Mouse (Mus musculus) yolk sac, embryonic 10.5 days (tissue): ENCODE measurements around the gene Cdh13.
A peak's percentile ranks its signal among the peaks of the same experiment; 100 is the strongest.

Experiments
- DNase-seq: peaks from one replicate; pipeline ENCODE4 v3.0.0-alpha.2; 2017; ENCODE audit warnings: low spot score

Gene Cdh13

GRCm38 (mm10) chr8:118306957-118307356 lies 23.4 kb downstream of the Cdh13 start:
- no peak for DNase-seq

GRCm38 (mm10) chr8:118309106-118309505 lies 25.6 kb downstream of the Cdh13 start:
- DNase-seq = no peak

DNA sequence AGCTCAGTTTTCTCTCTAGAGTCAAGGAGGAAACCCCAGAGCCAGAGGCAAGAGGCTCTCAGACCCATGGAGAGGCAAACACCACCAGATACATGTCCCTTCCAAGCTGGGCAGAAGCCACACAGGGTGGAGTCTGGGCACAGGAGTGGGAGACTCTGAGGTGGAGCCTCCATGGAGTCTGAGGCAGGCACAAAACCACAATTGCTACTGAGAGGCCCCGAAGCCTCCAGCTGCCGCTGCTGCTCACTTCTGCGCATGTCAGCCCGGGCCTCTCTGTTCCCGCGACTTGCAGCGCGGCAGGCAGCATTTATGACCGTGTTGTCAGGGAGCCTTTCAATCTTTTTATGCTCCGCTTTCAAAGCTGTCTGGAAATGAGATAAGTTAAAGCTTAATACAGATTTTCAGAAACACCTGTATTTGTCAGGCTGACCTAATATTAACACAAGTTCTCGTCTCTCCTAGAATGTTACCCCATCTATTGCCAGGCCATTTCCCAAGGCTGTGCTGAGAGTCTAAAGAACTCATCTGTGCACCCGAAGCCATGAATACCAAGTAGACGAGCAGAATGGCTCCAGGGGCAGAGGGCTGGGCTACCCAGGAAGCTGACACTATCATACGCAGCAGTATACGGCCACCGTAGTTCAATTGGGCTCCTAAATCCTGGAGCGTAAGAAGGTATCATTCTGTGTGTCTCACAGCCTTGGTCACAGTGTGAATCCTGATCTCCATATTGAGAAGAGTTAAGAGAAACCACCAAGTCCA lies 30.1 kb downstream of the Cdh13 start:
- no peak for DNase-seq

- DNase-seq = no peak
Observed at GRCm38 (mm10) chr8:118314188-118314563, 30.6 kb downstream of the Cdh13 start.

- no peak for DNase-seq
Observed at GRCm38 (mm10) chr8:118314932-118315331, 31.4 kb downstream of the Cdh13 start.

GRCm38 (mm10) chr8:118316440-118316839 lies 32.9 kb downstream of the Cdh13 start:
- DNase-seq = no peak

GRCm38 (mm10) chr8:118320566-118320965 lies 37.0 kb downstream of the Cdh13 start:
- DNase-seq = no peak

DNA sequence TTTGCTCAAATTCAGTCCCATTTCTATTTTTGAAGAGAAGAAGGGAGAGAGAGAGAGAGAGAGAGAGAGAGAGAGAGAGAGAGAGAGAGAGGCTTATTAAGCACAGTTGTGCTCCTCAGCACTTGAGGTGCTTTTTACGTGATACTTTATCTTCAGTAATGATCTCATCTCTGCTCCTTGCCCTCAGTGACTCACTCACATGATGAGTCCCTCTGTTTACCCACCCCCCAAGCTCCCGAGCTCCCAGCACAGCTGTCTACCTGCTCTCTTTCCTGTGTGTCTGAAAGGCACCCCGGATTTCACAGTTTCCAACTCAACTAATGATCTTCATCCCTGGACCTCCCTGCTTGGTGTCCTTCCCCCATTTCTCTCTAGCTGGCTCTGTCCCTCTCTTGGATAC lies 39.9 kb downstream of the Cdh13 start:
- peak; percentile 18 for DNase-seq

DNA sequence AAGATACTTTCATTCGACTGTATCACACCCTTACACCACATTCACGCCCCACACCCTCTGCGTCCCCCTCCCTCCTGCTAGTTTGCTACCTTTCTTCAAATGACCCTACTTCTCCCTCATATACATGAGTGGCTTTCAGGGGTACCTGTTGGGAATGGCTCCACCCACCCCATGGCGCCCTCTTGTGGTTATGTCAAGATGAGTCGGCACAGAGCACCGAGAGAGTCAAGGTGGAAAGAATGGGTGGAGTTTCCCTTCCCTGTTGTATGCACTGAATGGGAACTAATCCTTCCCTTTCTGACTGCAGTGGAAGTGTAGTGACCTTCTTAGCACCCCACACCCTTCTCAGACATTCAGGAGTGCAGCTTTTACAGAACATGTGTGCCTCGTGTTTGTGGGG lies 51.4 kb downstream of the Cdh13 start:
- DNase-seq = no peak

DNA sequence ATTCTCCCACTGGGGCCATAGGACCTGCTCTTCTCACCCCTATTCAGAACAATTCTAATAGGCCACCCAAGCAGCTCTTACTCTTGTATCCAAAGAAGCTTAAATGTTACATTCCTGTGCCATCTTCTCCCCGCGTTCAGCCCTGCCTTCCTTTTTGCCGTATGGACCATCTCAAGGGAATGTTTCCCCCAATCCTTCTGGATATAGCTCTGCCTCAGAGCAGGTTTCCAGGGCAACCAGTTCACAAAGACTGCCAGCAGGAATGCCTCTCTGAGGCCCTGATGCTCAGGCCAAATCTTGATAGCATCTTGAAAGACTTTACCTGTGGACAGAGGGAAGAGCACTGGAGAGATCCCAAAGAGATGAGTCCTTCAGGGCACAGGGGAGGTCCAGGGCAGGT lies 56.2 kb downstream of the Cdh13 start:
- no peak for DNase-seq

DNA sequence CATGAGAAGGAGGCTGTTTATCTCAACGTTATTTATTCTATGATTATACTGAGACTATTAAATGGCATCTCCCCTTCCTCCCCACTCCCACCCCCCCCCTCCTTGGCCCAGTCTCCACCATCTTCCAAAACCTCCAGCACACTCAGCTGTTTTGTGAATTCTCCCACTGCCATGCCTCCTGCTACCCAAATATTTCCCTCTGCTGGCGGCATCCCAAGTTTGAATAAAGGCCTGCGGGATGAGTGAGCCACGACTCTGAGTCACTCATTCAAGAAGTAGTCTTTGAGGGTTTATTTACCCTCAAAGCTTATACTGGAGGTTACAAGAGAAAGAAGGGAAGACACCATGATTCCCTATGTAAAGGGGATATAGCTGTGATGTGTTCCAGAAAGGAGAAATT lies 59.7 kb downstream of the Cdh13 start:
- DNase-seq = no peak

DNA sequence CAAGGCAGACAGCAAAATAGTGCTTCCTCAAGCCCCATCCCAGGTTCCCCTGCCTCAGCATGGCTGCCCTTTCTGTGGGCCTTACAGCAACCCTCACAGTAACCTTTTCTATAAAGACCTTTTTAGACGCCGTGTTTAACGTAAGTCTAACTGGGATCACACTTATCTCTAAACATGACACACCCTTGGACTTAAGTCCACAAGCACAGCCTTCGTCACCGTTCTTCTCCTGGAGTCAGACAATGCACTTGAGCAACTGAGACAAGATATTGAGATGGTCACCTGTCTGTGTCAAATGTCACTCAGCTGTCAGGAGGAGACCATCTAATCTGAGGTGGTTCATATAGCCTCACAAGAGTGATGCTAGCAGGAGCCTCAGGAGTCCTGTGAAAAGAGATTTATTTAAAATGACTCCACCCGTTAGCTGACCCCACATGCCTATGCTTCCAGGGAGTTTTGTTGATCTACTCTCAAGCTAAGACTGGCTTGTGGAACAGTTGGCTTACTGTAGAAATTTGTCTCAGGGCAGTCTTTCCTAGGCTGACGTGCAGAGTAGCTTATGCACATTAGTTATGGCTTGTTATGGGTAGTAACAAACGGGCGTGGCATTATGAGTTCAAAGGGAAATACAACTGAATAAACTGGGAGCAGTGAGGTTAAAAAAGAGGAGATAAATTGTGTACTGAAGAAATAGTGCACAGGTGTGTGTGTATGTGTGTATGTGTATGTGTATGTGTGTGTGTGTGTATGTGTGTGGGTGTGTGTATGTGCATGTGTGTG lies 65.4 kb downstream of the Cdh13 start:
- no peak for DNase-seq

DNA sequence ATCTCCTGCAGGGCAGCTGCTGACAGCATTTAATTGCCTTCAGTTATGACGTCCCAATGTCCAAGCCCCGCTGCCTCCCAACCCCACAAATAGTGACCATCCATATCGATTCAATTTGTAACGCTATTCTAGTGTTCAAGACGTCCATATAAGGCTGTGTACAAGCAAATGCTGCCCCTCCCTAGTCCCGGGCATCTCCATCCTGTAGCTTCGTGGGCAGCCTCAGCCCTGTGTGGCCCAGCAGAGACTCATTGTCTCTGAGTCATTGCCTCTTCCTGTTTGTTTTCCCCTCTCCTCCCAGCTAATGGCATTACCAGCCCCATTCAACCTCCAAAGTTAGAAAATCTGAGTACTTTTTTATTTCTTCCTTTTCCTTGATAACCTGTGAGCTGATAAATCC lies 66.6 kb downstream of the Cdh13 start:
- DNase-seq = no peak

GRCm38 (mm10) chr8:118353022-118353421 lies 69.5 kb downstream of the Cdh13 start:
- DNase-seq = no peak

GRCm38 (mm10) chr8:118357067-118357466 lies 73.5 kb downstream of the Cdh13 start:
- no peak for DNase-seq

DNA sequence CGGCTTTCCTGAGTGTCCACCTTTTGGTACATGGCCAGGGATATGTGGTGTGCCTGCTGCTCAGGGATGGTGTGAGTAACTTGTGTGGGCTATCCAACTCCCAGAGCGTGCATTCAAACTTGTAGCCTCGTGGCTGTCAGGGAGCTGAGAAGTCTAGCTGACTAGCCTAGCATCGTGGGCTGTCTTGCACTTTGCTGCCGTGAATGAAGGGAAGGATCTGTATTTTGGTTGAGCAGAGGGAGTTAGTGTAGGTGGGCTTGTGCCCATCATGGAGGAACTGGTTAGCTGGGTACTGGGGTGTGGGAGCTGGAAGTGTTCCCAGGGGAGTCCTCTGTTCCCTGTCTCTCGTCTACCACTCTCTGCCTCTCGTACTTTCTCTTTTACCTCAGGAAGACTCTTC lies 74.1 kb downstream of the Cdh13 start:
- no peak for DNase-seq

- DNase-seq = no peak
Observed at GRCm38 (mm10) chr8:118363781-118364180, 80.2 kb downstream of the Cdh13 start.

GRCm38 (mm10) chr8:118373092-118373491 lies 89.6 kb downstream of the Cdh13 start:
- DNase-seq = no peak

DNA sequence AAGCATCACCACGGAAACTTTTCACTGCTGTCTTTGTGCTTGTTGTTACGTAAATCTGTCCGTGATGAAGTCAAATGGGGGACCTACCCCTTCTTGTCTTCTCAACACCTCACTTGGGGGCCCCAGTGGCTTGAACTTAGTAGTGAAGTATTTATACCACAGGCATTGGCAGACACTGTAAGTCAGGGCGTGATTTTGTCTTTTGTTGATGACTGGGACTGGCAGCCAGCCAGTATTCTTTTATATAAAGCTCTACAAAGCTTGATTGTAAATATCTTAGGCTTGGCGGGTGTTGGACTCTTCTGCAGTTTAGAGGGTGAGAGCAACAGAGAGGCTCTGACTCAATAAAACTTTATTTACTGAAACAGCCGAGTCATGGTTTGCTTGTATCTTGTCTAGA lies 91.2 kb downstream of the Cdh13 start:
- no peak for DNase-seq

DNA sequence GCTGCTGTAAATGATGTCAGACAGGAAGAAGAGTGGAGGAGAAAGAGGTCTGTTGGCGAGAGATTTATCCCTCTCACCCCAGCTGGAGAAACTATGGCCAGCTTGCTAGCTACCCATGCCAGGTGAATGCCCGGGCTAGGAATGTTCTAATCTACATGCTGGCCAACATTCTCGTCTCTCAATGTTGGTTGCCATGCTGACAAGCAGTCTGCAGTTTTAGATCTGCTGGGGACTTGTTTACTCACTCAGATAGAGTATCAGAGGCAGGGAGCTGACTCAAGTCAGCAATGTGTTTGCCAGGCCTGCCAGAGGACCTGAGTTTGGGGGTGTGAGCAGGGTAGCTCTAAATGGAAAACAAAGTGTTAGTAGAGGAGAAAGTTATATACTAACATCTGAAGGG lies 93.3 kb downstream of the Cdh13 start:
- DNase-seq = no peak

GRCm38 (mm10) chr8:118378985-118379384 lies 95.5 kb downstream of the Cdh13 start:
- DNase-seq = no peak

DNA sequence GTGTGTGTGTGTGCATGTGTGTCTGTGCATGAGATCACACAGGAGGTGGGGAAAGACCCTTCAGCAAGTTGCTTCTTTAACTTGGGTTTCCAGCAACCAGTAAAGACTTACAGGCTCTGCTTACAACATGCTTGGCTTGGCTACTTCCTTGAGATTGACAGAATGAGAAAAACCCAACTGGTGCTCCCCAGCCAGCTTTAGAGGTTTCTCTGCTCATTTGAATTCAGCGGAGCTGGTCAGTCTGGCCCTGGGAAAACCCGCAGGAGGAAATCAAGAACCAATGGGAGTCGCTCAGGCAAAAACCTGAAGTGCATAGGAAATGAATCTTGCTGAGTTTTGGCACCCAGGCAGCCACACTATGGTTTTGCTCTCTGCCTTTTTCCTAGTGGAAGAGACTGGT lies 96.1 kb downstream of the Cdh13 start:
- DNase-seq = no peak

GRCm38 (mm10) chr8:118380058-118380457 lies 96.5 kb downstream of the Cdh13 start:
- DNase-seq = no peak

- DNase-seq = no peak
Observed at GRCm38 (mm10) chr8:118380782-118381181, 97.2 kb downstream of the Cdh13 start.
